Mouse (Mus musculus) embryonic fibroblast, embryonic 13.5 days (primary cell): Measurements from ENCODE around the gene Stoml1. TPM values are rescaled to one million over a fixed set of nuclear protein-coding genes. Genes with fewer than 3 reads are reported as not detected.
"Not testable (repeated sequence)": the region's sequence is repeated elsewhere in the genome, so short reads cannot be mapped to it uniquely, and the experiment has no call there.

Source experiments
- H3K27ac ChIP-seq: 2 replicates; pipeline ENCODE4 v1.5.1; 2012; ENCODE audit warnings: low read length, control low read depth, inconsistent platforms; ENCODE audit not compliant: insufficient read depth
- H3K4me1 ChIP-seq: 2 replicates; pipeline ENCODE4 v1.6.1; 2011; ENCODE audit warnings: low read length; ENCODE audit not compliant: control insufficient read depth, insufficient read depth
- H3K4me3 ChIP-seq: 2 replicates; pipeline ENCODE4 v1.5.1; 2011; ENCODE audit warnings: mild to moderate bottlenecking, control low read depth, low read length; ENCODE audit not compliant: insufficient read depth
- CTCF ChIP-seq: IDR thresholded peaks from 2 replicates; pipeline ENCODE4 v1.5.1; 2011; ENCODE audit warnings: mild to moderate bottlenecking, control low read depth, low read length, moderate library complexity, borderline replicate concordance; ENCODE audit not compliant: insufficient read depth
- POLR2A ChIP-seq: IDR thresholded peaks from 2 replicates; pipeline ENCODE4 v1.6.1; 2011; ENCODE audit warnings: low read depth, mild to moderate bottlenecking, control low read depth, low read length, moderate library complexity
- polyA plus RNA-seq: library from polyadenylated mRNA; stranded (reverse); fragments of >200 nt; gene quantifications from 2 replicates; pipeline ENCODE4 v1.2.4, GENCODE M21; 2011; ENCODE audit warnings: low read depth; ENCODE audit not compliant: missing spikeins, insufficient read length

Gene Stoml1
- polyA plus RNA-seq, 1 experiment: 25.9 TPM

DNA sequence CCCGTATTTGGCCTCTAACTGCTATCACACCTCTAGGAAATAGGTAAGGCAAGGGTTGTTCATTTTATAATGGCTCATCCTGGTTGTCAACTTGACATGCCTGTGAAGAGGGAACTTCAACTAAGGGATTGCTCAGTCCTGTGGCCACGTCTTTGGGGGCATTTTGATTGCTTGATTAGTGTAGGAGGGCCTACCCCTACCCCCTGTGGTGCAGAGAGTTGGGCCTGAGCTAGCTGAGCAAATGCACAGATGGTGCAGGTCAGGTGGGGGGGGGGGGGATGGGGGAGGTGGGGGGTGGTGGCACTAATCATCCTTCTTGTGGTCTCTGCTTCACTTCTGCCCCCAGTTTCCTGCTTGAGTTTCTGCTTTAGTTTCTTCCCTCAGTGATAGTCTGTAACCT is 2.1 kb downstream of the Stoml1 start:
- Histone ChIP-seq H3K27ac (no peak overlapping the region), H3K4me1 (peaks cover 12% of the 10 kb centered on the region), H3K4me3 (no peak overlapping the region)
- TF ChIP-seq POLR2A (no peak), CTCF (no peak)

DNA sequence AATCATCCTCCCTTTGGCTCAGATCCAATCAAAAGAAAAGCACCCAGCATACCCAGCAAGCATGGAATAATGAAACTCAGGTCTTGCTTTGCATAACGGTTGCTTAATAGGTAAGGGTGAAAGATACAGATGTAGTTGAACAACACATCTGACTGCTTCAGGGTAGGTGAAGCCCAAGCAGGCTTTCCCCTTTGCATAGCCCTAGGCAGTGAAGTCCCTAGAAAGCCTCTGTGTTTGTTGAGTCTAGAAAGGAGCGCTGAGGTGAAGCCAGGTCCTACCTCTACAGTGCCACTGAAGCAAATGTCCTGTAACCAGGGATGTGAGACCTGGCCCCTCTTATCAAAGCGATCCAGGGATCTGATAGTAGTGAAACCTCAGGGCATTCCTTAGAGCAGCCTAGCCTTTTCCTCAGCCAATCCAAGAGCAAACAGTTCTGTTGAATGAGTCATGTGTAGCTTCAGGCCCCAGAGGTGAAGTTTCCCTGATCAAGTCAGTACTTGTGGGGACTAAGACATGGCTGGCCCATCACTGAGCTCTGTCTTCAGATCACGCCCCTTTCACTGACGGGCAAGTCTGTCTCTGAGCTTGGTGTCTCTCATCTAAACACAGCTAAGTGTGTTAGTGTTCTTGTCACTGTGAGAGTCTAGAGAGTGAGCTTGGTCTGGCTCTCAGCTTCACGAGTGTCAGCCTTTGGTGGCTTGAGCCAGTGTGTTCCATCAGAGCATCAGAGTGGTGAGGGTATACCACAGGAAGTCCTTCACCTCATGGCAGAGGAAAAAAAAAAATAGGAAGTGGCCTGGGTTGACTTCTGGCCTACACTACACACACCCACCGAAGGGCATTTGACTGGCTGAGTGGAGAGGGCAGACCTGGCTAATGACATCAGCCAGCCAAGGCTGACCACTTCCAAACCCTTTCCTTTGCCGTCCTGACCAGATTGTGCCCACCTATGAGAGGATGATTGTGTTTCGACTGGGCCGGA is 3.0 kb downstream of the Stoml1 start:
- Histone ChIP-seq H3K4me3 (no peak overlapping the region), H3K27ac (no peak overlapping the region), H3K4me1 (peaks cover 9% of the 10 kb centered on the region)
- TF ChIP-seq POLR2A: no peak
- TF ChIP-seq CTCF: no peak

DNA sequence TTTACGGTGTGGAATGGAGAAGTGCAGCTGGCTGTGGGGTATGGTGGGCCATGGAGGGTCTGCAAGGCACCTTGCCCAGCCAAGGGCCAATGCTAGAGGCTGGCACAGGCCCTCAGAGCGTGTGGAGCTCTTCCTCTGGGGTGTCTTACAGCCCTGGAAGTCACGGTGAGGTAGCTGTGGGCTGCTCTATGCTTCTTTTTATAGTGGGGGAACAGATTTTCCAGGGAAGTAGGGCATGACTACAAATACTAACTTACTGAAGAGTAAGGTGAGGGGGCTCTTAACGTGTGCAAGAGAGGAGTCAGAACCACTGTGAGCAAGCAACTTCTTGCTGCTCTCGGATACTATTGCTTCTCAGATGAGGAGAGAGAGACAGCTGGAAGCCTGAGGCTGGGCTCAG is 9.5 kb downstream of the Stoml1 start:
- Histone ChIP-seq H3K4me3 (no peak overlapping the region), H3K4me1 (peaks cover 6% of the 10 kb centered on the region; the same call in 1 of the 2 replicates), H3K27ac (no peak overlapping the region)
- no peak for TF ChIP-seq POLR2A
- TF ChIP-seq CTCF: no peak

DNA sequence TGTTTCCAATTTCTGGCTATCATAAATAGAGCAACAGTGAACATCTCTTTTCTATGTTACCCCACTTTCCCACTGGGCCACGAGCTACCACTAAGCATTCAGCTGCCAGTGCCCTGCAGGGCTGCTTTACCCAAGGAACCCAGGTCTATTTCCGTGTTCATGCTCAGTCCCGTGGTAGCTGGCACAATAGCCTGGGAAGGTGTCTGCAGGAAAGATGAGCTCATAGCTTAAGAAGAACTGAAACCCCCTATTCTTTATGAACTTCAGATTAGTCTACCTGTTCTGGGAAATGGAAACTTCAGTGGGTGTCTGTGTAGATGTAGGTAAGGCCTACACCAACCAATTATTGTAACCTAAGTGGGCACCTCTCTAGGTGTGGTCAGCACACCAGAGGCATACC is 12.4 kb downstream of the Stoml1 start:
- H3K4me1 ChIP-seq: peaks cover 6% of the 10 kb centered on the region; the same call in 1 of the 2 replicates
- H3K27ac ChIP-seq: no peak overlapping the region
- no peak overlapping the region for H3K4me3 ChIP-seq
- TF ChIP-seq POLR2A (no peak), CTCF (no peak)

DNA sequence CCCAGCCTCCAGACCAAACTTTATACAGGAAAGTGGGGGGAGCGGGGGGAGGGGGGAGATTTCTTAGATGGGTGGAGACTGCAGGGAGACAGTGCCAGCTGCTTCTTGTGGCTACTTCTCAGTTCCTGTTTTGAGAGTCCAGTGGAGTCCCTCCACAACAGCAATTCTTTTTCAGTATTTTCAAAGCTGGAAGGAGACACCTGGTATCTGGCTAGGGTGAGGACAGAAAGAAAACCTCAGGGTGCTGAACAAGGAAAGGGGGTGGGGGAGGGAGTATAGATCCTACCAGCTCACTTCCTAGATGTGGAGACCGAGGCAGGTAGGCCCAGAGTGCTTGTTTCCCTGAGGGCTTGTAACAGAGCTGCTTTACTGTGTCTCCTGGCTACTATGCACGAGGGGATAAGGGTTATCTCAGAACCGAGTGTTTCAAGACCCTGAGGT is 13.6 kb downstream of the Stoml1 start:
- peak overlapping the region; percentile 77 for H3K27ac ChIP-seq
- peaks cover 6% of the 10 kb centered on the region; the same call in 1 of the 2 replicates for H3K4me1 ChIP-seq
- TF ChIP-seq POLR2A (no peak), CTCF (no peak)
- no peak overlapping the region for H3K4me3 ChIP-seq

DNA sequence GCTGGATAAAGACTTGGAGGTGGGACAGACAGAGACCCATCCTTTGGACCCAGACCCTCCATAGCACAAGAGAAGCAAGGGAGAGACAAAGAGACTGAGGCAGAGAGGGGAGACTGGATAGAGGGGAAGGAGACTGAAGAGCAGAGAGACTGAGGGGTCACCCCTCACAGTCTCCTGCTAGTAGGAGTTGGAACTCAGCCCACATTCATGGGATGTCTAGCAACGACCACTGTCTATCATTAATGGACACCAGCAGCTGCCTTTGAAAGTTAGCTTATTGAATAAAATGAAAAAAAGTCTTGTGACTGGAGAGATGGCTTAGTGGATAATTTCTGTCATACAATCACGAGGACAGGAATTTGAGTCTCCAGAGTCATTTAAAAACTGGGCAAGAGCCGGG is 14.1 kb downstream of the Stoml1 start:
- no peak overlapping the region for H3K4me3 ChIP-seq
- peaks cover 6% of the 10 kb centered on the region; the same call in 1 of the 2 replicates for H3K4me1 ChIP-seq
- TF ChIP-seq POLR2A: no peak
- no peak for TF ChIP-seq CTCF
- H3K27ac ChIP-seq: peak overlapping the region; percentile 77

DNA sequence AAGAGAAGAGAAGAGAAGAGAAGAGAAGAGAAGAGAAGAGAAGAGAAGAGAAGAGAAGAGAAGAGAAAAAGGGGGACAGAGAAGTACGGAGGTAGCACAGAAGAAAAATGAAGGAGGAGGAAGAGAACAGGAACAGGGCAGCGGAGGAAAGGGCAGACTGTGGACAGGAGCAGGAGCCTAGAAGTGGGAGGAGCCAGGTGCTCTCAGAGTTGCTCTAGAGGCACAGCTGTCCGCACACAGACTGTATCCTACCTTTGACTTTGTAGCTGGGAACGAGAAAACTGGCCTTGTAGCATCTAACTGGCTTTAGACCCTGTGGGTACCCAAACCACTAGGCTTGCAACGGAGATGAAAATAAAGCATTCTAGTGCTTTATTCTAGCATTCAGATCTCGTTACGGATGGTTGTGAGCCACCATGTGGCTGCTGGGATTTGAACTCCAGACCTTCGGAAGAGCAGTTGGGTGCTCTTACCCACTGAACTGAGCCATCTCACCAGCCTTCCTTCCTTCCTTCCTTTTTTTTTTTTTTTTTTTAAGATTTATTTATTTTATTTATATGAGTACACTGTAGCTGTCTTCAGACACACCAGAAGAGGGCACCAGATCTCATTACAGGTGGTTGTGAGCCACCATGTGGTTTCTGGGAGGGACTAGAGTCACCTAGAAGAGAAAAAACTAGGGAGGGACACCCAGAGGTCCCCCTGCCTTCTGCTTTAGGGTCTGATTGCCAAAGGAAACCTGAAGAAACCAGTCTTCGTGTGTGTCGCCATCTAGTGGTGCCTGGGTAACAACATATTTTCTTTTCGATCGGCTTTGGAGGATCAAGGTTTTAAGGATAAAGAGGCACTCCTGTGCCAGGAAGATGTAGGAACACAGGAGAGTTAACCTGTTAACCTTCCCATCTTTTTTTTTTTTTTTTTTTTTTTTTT is 15.7 kb downstream of the Stoml1 start:
- no peak overlapping the region for H3K4me3 ChIP-seq
- H3K27ac ChIP-seq: no peak overlapping the region
- H3K4me1 ChIP-seq: peaks cover 6% of the 10 kb centered on the region; the same call in 1 of the 2 replicates
- no peak for TF ChIP-seq POLR2A
- TF ChIP-seq CTCF: 0 out of 2 replicates have a peak, but pooled peaks have one; percentile 21

DNA sequence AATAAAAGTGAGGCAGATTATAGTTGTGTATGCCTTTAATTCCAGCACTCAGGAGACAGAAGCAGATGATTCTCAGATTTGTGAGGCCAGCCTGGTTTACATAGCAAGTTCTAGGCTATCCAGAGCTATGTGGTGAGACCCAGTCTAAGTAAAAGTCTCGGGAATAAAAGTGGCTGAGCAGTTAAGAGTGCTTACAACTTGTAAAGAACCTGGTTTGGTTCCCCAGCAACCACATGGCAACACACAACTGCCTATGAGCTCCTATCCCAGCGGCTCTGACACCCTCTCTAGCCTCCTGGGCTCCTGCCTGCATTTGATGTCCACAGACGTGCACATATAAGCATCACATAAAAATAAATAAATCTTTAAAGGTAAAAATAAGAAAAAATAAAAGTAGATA is 17.1 kb downstream of the Stoml1 start:
- Histone ChIP-seq H3K27ac (no peak overlapping the region), H3K4me3 (no peak overlapping the region), H3K4me1 (peaks cover 14% of the 10 kb centered on the region; the same call in 1 of the 2 replicates)
- TF ChIP-seq CTCF: no peak
- no peak for TF ChIP-seq POLR2A

DNA sequence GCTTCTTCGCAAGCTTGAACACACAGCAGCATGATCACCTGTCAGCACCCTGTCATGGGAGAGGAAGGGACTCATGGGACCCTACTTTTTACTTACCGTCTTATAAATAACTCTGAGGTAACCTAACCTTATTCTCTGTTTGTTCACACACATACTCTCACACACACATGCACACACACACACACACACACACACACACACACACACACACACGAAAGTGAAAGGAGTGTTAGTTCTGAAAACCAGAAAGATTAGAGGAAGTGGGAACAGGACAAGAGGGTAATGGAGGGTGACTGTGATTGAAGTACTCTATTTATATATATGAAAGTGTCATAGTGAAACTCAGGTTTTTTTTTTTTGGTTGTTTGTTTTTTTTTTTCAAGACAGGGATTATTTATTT is 18.1 kb downstream of the Stoml1 start:
- no peak for TF ChIP-seq POLR2A
- no peak overlapping the region for H3K4me3 ChIP-seq

DNA sequence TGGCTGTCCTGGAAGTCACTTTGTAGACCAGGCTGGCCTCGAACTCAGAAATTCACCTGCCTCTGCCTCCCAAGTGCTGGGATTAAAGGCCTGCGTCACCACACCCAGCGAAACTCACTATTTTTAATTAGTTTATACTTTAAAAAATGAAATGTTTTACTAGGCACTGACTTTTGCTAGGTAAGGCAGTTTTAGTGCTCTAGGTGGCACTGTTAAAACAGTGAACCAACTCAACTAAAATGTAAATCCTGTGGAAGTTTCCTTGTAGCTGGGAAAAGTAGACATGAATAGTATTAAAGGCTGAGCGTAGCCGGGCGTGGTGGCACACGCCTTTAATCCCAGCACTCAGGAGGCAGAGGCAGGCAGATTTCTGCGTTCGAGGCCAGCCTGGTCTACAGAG is 18.6 kb downstream of the Stoml1 start:
- not testable (repeated sequence) for H3K27ac ChIP-seq, H3K4me3 ChIP-seq
- peaks cover 20% of the 10 kb centered on the region; the same call in 1 of the 2 replicates for H3K4me1 ChIP-seq

More for the DNA sequence above, 18.1 kb downstream of the Stoml1 start:
- H3K27ac ChIP-seq: no peak overlapping the region
- peaks cover 18% of the 10 kb centered on the region; the same call in 1 of the 2 replicates for H3K4me1 ChIP-seq
